In the genomic region with DNA sequence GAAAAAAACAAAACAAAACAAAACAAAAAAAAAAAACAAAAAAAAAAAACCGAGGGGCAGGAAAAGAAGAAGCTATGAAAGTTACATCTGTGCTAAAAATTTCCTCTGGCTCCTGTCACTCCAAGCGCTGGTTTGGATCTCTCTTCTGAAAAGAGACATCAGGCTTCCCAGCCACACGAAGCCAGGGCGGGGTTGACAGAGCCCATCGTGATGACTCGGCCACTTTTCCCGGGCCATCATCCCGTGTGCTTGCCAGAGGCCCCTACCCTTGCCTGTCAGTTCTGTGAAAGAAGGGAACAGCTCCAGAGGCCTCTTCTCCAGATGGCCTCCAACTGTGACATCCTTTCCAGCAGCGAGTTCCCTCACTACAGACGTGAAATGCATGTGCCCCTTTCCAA, we compare ENCODE assay signal across 16 mouse cellular contexts. TPM values are rescaled to one million over a fixed set of nuclear protein-coding genes. Genes with fewer than 3 reads are reported as not detected.
DNase-seq lines count a peak whose midpoint lies in the region; ATAC-seq lines count a peak whose summit lies in the region.
"Had no signal": no experiment of that assay in that cellular context is flagged by ENCODE, and none has a peak within 500 bp of the region (broad histone marks: within the 10 kb centered on the region; RNA-seq: fewer than 3 reads in every experiment).

No protein-coding gene starts in this region.

- H3K4me1 ChIP-seq in kidney, embryonic 14.5 days (ENCODE audit: control insufficient read depth, insufficient read depth, low read length), result peaks cover 21% of the 10 kb centered on the region
- H3K4me1 ChIP-seq in embryonic facial prominence, embryonic 14.5 days (ENCODE audit: control insufficient read depth, insufficient read depth, low read length), result no peaks in the 10 kb centered on the region
- no peaks in the 10 kb centered on the region for H3K4me1 ChIP-seq in forebrain, embryonic 16.5 days (replicated peaks; ENCODE audit: control insufficient read depth, insufficient read depth, low read length)
- H3K4me1 ChIP-seq: midbrain, embryonic 12.5 days had no signal

- no peak overlapping the region for H3K9ac ChIP-seq in kidney, embryonic 14.5 days (ENCODE audit: low read depth, low read length)
- H3K9ac ChIP-seq in embryonic facial prominence, embryonic 14.5 days (ENCODE audit: low read depth, low read length), result no peak overlapping the region
- H3K9ac ChIP-seq in forebrain, embryonic 16.5 days (replicated peaks; ENCODE audit: low read depth, low read length), result no peak overlapping the region
- H3K9ac ChIP-seq: midbrain, embryonic 12.5 days had no signal

- H3K4me2 ChIP-seq in kidney, embryonic 14.5 days (replicated peaks; ENCODE audit: low read depth, low read length), result no peak overlapping the region
- no peak overlapping the region for H3K4me2 ChIP-seq in embryonic facial prominence, embryonic 14.5 days (ENCODE audit: low read depth, low read length)
- H3K4me2 ChIP-seq in forebrain, embryonic 16.5 days (ENCODE audit: low read length), result no peak overlapping the region
- H3K4me2 ChIP-seq: midbrain, embryonic 12.5 days had no signal

- no peak for DNase-seq in kidney, adult 18-20 months
- peak; percentile 12 for DNase-seq in embryonic facial prominence, embryonic 14.5 days (ENCODE audit: low spot score)
- DNase-seq in kidney, postnatal 4 days, result peak; percentile 40 to 64
- peak; percentile 32 for DNase-seq in lung, postnatal 14 days
- DNase-seq in right cerebral cortex, postnatal 10 days (ENCODE audit: low spot score in 2 of 2), result no peak
- DNase-seq: adrenal gland, postnatal 25 days; cerebellum, adult 2 months; layer of hippocampus, adult 9-11 months; thymus, postnatal 36 days had no signal

- no peaks in the 10 kb centered on the region for H3K9me3 ChIP-seq in kidney, embryonic 14.5 days (ENCODE audit: control insufficient read depth, low read length)
- no peaks in the 10 kb centered on the region for H3K9me3 ChIP-seq in embryonic facial prominence, embryonic 14.5 days (ENCODE audit: control insufficient read depth, low read length)
- no peaks in the 10 kb centered on the region for H3K9me3 ChIP-seq in forebrain, embryonic 16.5 days (ENCODE audit: control insufficient read depth, low read length)
- H3K9me3 ChIP-seq: midbrain, embryonic 12.5 days had no signal

- H3K27me3 ChIP-seq in kidney, embryonic 14.5 days (ENCODE audit: control insufficient read depth, insufficient read depth, low read length), result peaks cover 6% of the 10 kb centered on the region
- H3K27me3 ChIP-seq in embryonic facial prominence, embryonic 14.5 days (replicated peaks; ENCODE audit: control insufficient read depth, insufficient read depth, low read length), result no peaks in the 10 kb centered on the region
- no peaks in the 10 kb centered on the region for H3K27me3 ChIP-seq in forebrain, embryonic 16.5 days (replicated peaks; ENCODE audit: control insufficient read depth, insufficient read depth, low read length)
- H3K27me3 ChIP-seq: midbrain, embryonic 12.5 days had no signal

- H3K27ac ChIP-seq in kidney, embryonic 14.5 days (ENCODE audit: low read depth, low read length), result peak overlapping the region; percentile 12; the same call in 1 of the 2 replicates
- H3K27ac ChIP-seq in embryonic facial prominence, embryonic 14.5 days (replicated peaks; ENCODE audit: low read depth, low read length), result no peak overlapping the region
- H3K27ac ChIP-seq in forebrain, embryonic 16.5 days (ENCODE audit: low read length), result no peak overlapping the region
- H3K27ac ChIP-seq: macrophage; midbrain, embryonic 12.5 days had no signal

- no peaks in the 10 kb centered on the region for H3K36me3 ChIP-seq in kidney, embryonic 14.5 days (ENCODE audit: control insufficient read depth, insufficient read depth, low read length)
- H3K36me3 ChIP-seq in embryonic facial prominence, embryonic 14.5 days (ENCODE audit: control insufficient read depth, insufficient read depth, low read length), result no peaks in the 10 kb centered on the region
- H3K36me3 ChIP-seq in forebrain, embryonic 16.5 days (ENCODE audit: control insufficient read depth, insufficient read depth), result no peaks in the 10 kb centered on the region
- H3K36me3 ChIP-seq: midbrain, embryonic 12.5 days had no signal

- no peak overlapping the region for H3K4me3 ChIP-seq in kidney, embryonic 14.5 days (ENCODE audit: low read length)
- no peak overlapping the region for H3K4me3 ChIP-seq in embryonic facial prominence, embryonic 14.5 days (ENCODE audit: low read depth, low read length)
- no peak overlapping the region for H3K4me3 ChIP-seq in forebrain, embryonic 16.5 days (replicated peaks; ENCODE audit: low read length)
- H3K4me3 ChIP-seq: midbrain, embryonic 12.5 days had no signal

- 25% methylated on average over 10 of the region's 10 CpGs for whole genome bisulfite sequencing in kidney, embryonic 14.5 days
- 53% methylated on average over 10 of the region's 10 CpGs for WGBS in embryonic facial prominence, embryonic 14.5 days
- WGBS in forebrain, embryonic 16.5 days, result 52% methylated on average over 10 of the region's 10 CpGs

- no peak for ATAC-seq in kidney, embryonic 14.5 days (ENCODE audit: low FRiP score, low TSS enrichment)
- ATAC-seq in embryonic facial prominence, embryonic 14.5 days (ENCODE audit: low read depth), result no peak
- no peak for ATAC-seq in forebrain, embryonic 16.5 days
- ATAC-seq: activated CD4-positive, CD25-positive, alpha-beta regulatory T cell, adult 4 months; hindbrain, embryonic 16.5 days; Patski had no signal

RNA-seq across cellular contexts. Expression of a gene that starts 11.9 kb away (rescaled TPM):
- 151 and 152 TPM in 2 replicates for polyA plus RNA-seq in kidney, embryonic 14.5 days (2014; fragmentation: Nextera tagmentation; extraction: Ambion mirVana)
- 70.3 and 90.3 TPM in 2 replicates for polyA plus RNA-seq in embryonic facial prominence, embryonic 14.5 days (2014; fragmentation: Nextera tagmentation; extraction: Ambion mirVana)
- 70.0 and 76.6 TPM in 2 replicates for polyA plus RNA-seq in forebrain, embryonic 16.5 days (2015; fragmentation: Nextera tagmentation; extraction: Ambion mirVana)

RNA-seq across cellular contexts. Expression of a gene that starts 14.2 kb away (rescaled TPM):
- 4.8 and 5.0 TPM in 2 replicates for polyA plus RNA-seq in kidney, embryonic 14.5 days (2014; fragmentation: Nextera tagmentation; extraction: Ambion mirVana)
- 2.8 and 4.2 TPM in 2 replicates for polyA plus RNA-seq in embryonic facial prominence, embryonic 14.5 days (2014; fragmentation: Nextera tagmentation; extraction: Ambion mirVana)
- 17.1 and 17.2 TPM in 2 replicates for polyA plus RNA-seq in forebrain, embryonic 16.5 days (2015; fragmentation: Nextera tagmentation; extraction: Ambion mirVana)

RNA-seq across cellular contexts. Expression of a gene that starts 35.2 kb away (rescaled TPM):
- polyA plus RNA-seq in kidney, embryonic 14.5 days (2014; fragmentation: Nextera tagmentation; extraction: Ambion mirVana), result 40.0 and 44.8 TPM in 2 replicates
- 10.0 and 10.6 TPM in 2 replicates for polyA plus RNA-seq in embryonic facial prominence, embryonic 14.5 days (2014; fragmentation: Nextera tagmentation; extraction: Ambion mirVana)
- polyA plus RNA-seq in forebrain, embryonic 16.5 days (2015; fragmentation: Nextera tagmentation; extraction: Ambion mirVana), result 1.1 and 1.3 TPM in 2 replicates
- polyA plus RNA-seq: activated CD4-positive, CD25-positive, alpha-beta regulatory T cell, adult 4 months; macrophage; Patski had no signal

Comparison
In these comparisons a context has a peak if more than half of its experiments do, and no peak if none do; other contexts are left out.
1. DNase-seq: peak in embryonic facial prominence, embryonic 14.5 days (single experiment), kidney, postnatal 4 days (2 of 2) and lung, postnatal 14 days (single experiment); none in kidney, adult 18-20 months (single experiment) and right cerebral cortex, postnatal 10 days (0 of 2).